Mouse (Mus musculus): ENCODE results near the gene Olfr1225.
"Not testable (repeated sequence)": the region's sequence is repeated elsewhere in the genome, so short reads cannot be mapped to it uniquely, and the experiment has no call there.

Gene Olfr1225

DNA sequence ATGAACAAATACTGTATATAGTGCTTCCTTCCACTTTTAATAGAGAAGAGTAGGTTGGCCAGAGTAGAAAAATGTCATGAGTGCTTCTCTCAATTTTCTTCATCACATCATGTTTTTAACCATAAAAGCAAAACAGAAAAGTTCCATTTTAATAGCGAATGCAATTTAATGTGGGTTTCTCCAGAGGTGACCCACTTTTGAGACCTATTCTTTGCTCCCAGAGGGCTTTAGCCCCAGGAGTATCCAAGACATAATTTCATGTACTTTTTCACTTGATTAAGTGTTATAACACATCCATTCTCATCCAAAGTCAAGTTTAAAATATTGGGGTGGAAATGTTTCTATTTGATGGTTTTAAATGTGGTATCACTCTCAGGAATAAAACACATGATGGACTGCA lies at the start of gene Olfr1225:
Gene Olfr1225 (minus strand): TSS at position 101 of the 400 bp plus-strand sequence.
- no peak for DNase-seq (ENCODE audit: low read depth, low spot score)

DNA sequence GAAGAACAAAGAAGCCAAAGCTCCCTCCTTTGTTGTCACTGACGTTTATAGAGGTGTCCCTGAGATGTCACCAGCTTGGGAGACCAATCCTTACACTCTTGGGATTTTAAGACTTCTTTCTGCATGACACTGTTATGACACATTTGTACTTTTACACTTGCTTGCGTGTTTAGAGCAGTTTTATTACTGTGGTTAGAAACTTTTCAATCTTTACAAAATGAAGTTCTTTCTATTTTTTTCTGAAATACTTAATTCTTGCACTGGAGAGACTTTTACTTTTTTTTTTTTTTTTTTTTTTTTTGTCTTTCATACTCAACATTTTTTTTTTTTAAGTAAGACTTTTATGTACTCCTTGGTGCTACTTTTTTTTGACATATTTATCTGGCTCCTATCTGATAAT lies 25.5 kb upstream of the Olfr1225 start, which contains the start of gene Olfr1226:
Gene Olfr1226 (minus strand): TSS at position 101 of the 400 bp plus-strand sequence.
- DNase-seq (ENCODE audit: low read depth, low spot score): no peak

DNA sequence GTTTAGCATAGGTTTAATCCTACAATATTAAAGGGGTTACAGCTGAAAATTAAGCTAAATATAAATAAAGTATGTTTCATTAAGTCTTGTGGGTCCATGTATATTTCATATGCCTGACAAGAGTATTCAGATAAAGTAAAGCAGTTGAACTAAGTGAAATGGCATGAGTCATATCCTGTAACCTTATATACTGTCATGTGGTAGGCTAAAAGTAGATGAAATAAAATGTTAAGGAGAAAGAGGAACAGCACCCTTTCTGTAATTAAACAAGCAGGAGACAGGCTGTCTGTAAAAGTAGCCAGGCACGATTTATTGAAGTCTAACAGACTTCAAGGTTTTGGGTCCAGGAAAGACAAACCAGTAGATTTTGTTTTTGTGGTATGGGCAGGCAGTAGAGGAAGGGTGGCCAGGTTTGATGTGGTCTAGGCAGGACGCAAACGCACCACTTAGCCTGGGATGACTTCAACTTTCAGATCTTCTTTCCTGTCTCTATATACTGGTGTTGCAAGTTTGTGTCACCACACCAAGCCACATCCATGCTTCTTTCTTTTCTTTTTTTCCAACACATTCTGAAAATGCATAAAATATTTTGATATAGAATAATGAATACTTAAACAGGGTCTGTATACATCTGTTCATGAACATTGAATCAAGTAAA lies 22.0 kb upstream of the Olfr1225 start:
- no peak for DNase-seq (ENCODE audit: low read depth, low spot score)

DNA sequence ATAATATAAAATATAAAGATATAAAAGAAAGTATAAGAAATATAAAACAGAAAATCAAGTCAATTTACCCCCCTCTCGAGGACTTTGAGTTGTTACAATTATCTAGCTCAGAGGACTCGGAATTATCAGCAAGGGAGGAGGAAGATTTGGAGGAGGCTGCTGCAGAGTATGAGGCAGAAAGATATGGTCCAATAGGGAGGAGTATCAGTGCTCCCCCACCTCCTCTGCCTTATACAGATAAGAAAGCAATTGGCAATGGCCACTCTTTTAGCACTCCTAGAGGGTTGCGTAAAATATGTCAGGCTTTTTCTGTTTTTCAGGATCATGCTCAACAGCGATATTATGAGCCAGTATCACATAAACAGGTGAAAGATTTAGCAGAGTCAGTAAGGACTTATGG lies 9.8 kb downstream of the Olfr1225 start:
- DNase-seq (ENCODE audit: low read depth, low spot score): not testable (repeated sequence)

DNA sequence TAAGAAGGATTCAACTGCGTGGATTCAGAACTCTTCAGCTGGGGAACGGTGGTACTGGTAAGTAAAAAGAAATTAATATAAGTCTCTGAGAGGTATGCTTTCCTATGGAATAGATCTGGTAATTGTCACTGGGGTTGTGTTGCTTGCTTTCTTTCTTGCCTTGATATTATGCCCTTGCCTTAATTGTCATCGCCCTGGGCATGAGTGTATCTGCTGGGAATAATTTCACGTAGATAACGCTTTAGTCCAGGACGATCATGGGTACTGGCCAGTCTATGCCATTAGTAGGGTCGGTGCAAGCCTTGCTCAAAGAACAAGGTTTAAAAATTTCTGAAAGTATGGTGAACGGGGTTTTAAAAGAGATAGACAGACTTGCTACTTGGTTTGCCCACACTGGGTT lies 10.5 kb downstream of the Olfr1225 start, which contains the start of gene Olfr1224-ps1:
Gene Olfr1224-ps1 (minus strand): TSS at position 101 of the 400 bp plus-strand sequence.
- not testable (repeated sequence) for DNase-seq (ENCODE audit: low read depth, low spot score)

DNA sequence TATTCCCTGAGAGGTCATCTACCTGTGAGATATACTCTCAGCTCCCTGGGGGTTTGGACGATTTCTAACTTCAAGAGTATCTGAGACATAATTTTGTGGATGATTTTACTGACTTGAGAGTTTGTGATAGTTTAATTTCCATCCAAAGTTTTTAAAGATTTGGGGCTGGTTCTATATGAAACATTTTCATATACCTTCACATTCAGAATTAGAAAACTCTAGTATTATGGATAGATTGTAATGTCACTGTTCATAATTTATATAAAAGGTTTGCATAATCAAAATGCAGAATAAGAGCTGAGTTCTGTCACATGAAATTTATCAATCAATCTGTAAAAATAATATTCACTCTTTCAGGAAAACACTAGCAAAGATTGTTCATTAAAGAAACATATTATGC lies 23.0 kb downstream of the Olfr1225 start, which contains the start of gene Olfr1223:
Gene Olfr1223 (minus strand): TSS at position 101 of the 400 bp plus-strand sequence.
- DNase-seq (ENCODE audit: low read depth, low spot score): no peak

DNA sequence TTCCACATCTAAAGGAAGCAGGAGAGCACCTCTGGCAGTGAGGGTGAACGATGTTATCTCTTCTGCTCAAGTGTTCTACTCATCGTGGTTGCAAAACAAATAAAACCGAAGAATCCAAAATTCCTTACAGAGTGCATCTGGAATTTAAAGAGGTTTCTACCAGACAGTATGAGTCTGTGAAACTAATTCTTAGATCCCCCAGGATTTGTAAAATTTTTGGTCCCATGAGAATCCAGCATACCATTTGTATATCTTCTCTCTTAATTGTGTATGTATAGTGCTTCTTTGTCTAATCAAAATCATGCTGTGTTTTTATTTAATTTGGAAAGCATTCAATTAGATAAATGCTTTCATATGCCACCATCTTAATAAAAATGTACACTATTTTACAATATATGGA lies 41.5 kb downstream of the Olfr1225 start, which contains the start of gene Olfr1222:
Gene Olfr1222 (minus strand): TSS at position 101 of the 400 bp plus-strand sequence.
- DNase-seq (ENCODE audit: low read depth, low spot score): no peak

Data from embryo, embryonic 11.5 days (tissue).